Mouse (Mus musculus) heart, postnatal 0 days (tissue): ENCODE data around the gene Rinl. TPM values are rescaled to one million over a fixed set of nuclear protein-coding genes. Genes with fewer than 3 reads are reported as not detected.

ENCODE experiments used
- ATAC-seq: fragments of 200-750 bp; cut with Nextera tagmentation; 2 replicates; pipeline ENCODE4 v1.8.0; 2017; ENCODE audit warnings: low read depth, moderate number of reproducible peaks, moderate library complexity; ENCODE audit not compliant: insufficient read depth
- DNase-seq: peaks from one replicate; pipeline ENCODE4 v3.0.0-alpha.2; 2016; ENCODE audit warnings: low spot score
- H3K27ac ChIP-seq: fragments of 300-500 bp; sonication (generic); 2 replicates; pipeline ENCODE4 v1.5.1; 2014; ENCODE audit warnings: low read depth, mild to moderate bottlenecking
- H3K27me3 ChIP-seq: fragments of 300-500 bp; sonication (generic); 2 replicates; pipeline ENCODE4 v1.6.1; 2014; ENCODE audit warnings: low read length, mixed read lengths; ENCODE audit not compliant: control insufficient read depth, insufficient read depth
- H3K36me3 ChIP-seq: fragments of 300-500 bp; sonication (generic); replicated peaks from 2 replicates; pipeline ENCODE4 v1.6.1; 2014; ENCODE audit warnings: low read length, mixed read lengths; ENCODE audit not compliant: control insufficient read depth, insufficient read depth
- H3K4me1 ChIP-seq: fragments of 300-500 bp; sonication (generic); 2 replicates; pipeline ENCODE4 v1.6.1; 2014; ENCODE audit warnings: antibody characterized with exemption; ENCODE audit not compliant: control insufficient read depth, insufficient read depth
- H3K4me2 ChIP-seq: fragments of 300-500 bp; sonication (generic); 2 replicates; pipeline ENCODE4 v1.6.1; 2014; ENCODE audit warnings: low read depth, mild to moderate bottlenecking, low read length, moderate library complexity
- H3K4me3 ChIP-seq: fragments of 300-500 bp; sonication (generic); 2 replicates; pipeline ENCODE4 v1.5.1; 2014; ENCODE audit warnings: low read depth, low read length
- H3K9ac ChIP-seq: fragments of 300-500 bp; sonication (generic); replicated peaks from 2 replicates; pipeline ENCODE4 v1.6.1; 2014; ENCODE audit warnings: low read depth, low read length, mixed read lengths
- H3K9me3 ChIP-seq: fragments of 300-500 bp; sonication (generic); replicated peaks from 2 replicates; pipeline ENCODE4 v1.6.1; 2016; ENCODE audit warnings: low read length; ENCODE audit not compliant: control insufficient read depth
- CTCF ChIP-seq: IDR thresholded peaks from 2 replicates; pipeline ENCODE4 v1.5.1; 2016; ENCODE audit warnings: antibody characterized with exemption, control low read depth, low read depth
- EP300 ChIP-seq: IDR thresholded peaks from 2 replicates; pipeline ENCODE4 v1.6.1; 2016; ENCODE audit warnings: antibody characterized with exemption, low read depth
- WGBS: fragments of 180-500 bp; shearing (Covaris S2); extraction: QIAGEN DNeasy Blood & Tissue Kit; methylation state at CpG from one replicate; pipeline ENCODE4 v1.1.7; 2014; 5-methylcytosine and 5-hydroxymethylcytosine counted together
- polyA plus RNA-seq: library from polyadenylated mRNA; unstranded; fragments of >200 nt; fragmentation: Nextera tagmentation; extraction: Ambion mirVana; gene quantifications from 2 replicates; pipeline ENCODE4 v1.2.1, GENCODE M21; 2015
- total RNA-seq: library from RNA; depleted of rRNA; stranded (reverse); fragments of >200 nt; gene quantifications from 2 replicates; pipeline ENCODE4 v1.2.3, GENCODE M21; 2014; ENCODE audit warnings: low replicate concordance

Gene Rinl
- total and polyA plus RNA-seq, 2 experiments from 2014 or later: 2.3 to 2.7 TPM

DNA sequence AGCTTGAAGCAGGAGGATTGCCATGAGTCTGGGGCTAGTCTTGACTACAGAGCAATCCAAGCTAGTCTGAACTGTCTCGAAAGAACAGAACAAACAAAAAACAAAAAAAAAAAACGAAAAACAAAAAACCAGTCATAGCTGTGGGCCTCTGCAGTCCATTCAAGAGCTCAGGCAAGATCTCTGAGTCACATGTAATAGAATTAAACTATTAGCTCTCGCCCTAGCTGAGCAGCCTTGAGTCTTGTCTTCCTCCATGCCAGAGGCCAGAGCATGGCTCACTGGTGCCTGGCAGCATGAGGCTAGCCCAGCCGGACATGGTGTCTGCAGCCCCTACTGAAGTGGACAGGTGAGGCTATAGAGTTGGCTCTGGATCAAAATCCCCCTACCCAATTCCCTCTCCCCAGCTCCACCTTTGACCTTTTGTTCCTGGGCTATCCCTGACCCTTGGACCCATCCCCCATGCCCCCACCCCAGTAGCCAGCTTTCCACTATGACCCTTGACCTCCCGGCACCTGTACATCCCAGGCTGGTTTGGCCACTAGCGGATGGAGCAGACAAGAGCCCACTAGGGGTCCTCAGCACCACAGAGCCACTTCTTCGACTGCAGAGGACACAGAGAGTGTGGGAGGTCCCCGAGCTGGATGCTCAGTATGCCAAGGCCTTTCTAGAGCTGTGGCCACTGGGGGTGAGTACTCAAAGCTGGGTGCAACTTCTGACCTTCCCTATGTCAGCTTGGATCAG lies 1.5 kb downstream of the Rinl start:
- H3K4me2 ChIP-seq: no peak overlapping the region
- no peaks in the 10 kb centered on the region; the same call in 1 of the 2 replicates for H3K4me1 ChIP-seq
- H3K4me3 ChIP-seq: no peak overlapping the region
- no peak for TF ChIP-seq EP300
- peak; percentile 46 for TF ChIP-seq CTCF
- H3K27me3 ChIP-seq: no peaks in the 10 kb centered on the region
- DNase-seq (no peak), ATAC-seq (no peak)
- H3K9ac ChIP-seq: no peak overlapping the region
- H3K27ac ChIP-seq: no peak overlapping the region
- WGBS: 60% methylated on average over 8 of the region's 8 CpGs
- H3K36me3 ChIP-seq: peaks cover 16% of the 10 kb centered on the region
- H3K9me3 ChIP-seq: no peaks in the 10 kb centered on the region

DNA sequence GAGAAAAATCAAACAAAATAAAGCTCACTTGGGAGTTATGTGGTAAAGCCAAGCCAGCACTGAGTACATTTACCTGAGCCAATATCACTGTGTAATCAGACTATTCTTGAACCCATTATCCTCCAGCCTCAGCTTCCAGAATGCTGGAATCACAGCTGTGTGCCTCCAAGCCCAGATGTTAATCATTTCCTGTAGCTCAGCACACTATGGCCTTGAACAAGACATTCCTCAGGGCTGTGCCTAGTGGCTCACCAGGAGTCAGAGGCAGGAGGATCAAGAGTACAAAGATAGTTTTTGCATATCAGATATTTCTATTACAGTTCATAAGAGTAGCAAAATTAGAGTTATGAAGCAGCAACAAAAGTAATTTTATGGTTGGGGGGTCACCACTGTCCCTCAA lies 2.9 kb downstream of the Rinl start:
- H3K27ac ChIP-seq: no peak overlapping the region
- no peak for TF ChIP-seq CTCF
- no peak for TF ChIP-seq EP300
- DNase-seq (no peak), ATAC-seq (no peak)
- no peaks in the 10 kb centered on the region for H3K9me3 ChIP-seq
- H3K4me1 ChIP-seq: peaks cover 3% of the 10 kb centered on the region
- H3K4me2 ChIP-seq: no peak overlapping the region
- peaks cover 9% of the 10 kb centered on the region; the same call in 1 of the 2 replicates for H3K36me3 ChIP-seq
- H3K9ac ChIP-seq: no peak overlapping the region
- no peak overlapping the region for H3K4me3 ChIP-seq
- H3K27me3 ChIP-seq: no peaks in the 10 kb centered on the region

DNA sequence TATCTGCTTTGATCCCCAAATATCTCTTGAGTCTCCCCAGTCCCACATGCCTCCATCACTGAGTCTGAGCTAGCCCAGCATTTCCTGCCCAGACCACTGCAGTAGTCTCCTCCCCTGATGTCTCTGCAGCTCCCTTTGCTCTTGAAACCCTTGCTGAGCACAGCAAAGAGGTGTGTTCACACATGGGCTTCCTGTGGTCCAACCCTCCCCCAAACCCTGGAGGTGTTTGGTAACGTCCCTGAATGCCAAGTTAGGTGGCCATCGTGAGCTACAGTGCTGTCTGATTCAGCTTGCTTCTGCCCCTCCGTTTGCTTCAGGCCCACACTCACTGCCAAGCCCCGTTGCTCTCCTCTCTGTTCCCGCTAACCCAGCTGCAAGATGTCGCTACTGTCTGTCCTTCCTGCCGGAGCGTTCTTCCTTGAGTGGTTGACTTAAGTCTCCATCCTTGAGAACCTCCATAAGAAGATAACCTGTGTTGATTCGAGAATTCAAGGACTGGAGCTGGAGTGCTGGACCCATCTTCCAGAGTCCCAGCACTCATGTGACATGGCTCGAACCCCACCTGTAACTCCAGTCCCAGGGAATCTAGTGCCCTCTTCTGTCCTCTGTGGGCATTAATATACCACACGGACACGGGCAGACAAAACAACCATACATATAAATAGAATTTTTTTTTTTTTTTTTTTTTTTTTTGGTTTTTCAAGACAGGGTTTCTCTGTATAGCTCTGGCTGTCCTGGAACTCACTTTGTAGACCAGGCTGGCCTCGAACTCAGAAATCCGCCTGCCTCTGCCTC lies 3.8 kb downstream of the Rinl start:
- DNase-seq (no peak), ATAC-seq (no peak)
- Histone ChIP-seq H3K9ac (no peak overlapping the region), H3K9me3 (no peaks in the 10 kb centered on the region), H3K27ac (no peak overlapping the region), H3K4me3 (no peak overlapping the region), H3K27me3 (no peaks in the 10 kb centered on the region), H3K36me3 (peaks cover 6% of the 10 kb centered on the region; the same call in 1 of the 2 replicates), H3K4me1 (peaks cover 3% of the 10 kb centered on the region), H3K4me2 (no peak overlapping the region)
- WGBS: 60% methylated on average over 13 of the region's 14 CpGs
- TF ChIP-seq CTCF: no peak
- TF ChIP-seq EP300: no peak

DNA sequence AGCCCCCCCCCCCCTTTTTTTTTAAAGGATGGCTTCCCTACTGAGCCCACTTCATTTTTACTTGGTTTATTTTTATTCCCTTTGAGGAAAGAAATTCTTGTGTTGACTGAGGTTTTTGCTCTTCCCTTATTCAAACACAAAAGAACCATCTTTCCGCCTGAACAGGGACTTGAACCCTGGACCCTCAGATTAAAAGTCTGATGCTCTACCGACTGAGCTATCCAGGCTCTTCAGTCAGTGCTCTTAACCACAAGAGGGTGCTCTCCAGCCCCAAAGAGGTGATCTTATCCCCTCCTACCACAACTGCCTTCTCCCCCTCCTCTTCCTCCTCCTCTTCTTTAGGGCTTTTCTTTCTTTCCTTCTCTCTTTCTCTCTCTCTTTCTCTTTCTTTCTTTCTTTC lies 5.1 kb downstream of the Rinl start:
- H3K27ac ChIP-seq: no peak overlapping the region
- DNase-seq (no peak), ATAC-seq (no peak)
- no peak overlapping the region for H3K4me2 ChIP-seq
- no peaks in the 10 kb centered on the region for H3K27me3 ChIP-seq
- TF ChIP-seq CTCF: peak; percentile 35; the same call in 1 of the 2 replicates
- no peak for TF ChIP-seq EP300
- H3K4me3 ChIP-seq: no peak overlapping the region
- H3K9me3 ChIP-seq: no peaks in the 10 kb centered on the region
- no peaks in the 10 kb centered on the region for H3K36me3 ChIP-seq
- no peak overlapping the region for H3K9ac ChIP-seq
- H3K4me1 ChIP-seq: peaks cover 3% of the 10 kb centered on the region; the same call in 1 of the 2 replicates
- 39% methylated on average over 2 of the region's 2 CpGs for WGBS

DNA sequence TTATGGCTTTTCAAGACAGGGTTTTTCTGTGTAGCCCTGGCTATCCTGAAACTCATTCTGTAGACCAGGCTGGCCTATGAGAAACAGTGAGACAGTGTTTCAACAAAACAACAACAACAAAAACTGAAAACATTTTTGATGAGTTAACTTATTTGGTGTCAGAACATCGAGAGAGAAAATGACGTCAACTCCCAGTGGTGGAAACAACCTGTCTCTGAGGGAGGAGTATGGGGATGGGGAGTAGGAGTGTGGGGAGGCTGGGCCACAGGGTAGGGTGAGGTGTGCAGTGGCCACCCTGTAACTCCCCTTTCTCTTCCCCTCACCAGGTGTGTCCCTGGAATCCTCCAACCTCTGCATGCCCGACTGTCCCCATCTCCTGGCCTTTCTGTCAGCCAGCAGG lies 5.7 kb downstream of the Rinl start:
- Histone ChIP-seq H3K36me3 (no peaks in the 10 kb centered on the region), H3K4me1 (peaks cover 3% of the 10 kb centered on the region; the same call in 1 of the 2 replicates), H3K9ac (no peak overlapping the region), H3K27ac (no peak overlapping the region), H3K9me3 (no peaks in the 10 kb centered on the region), H3K27me3 (no peaks in the 10 kb centered on the region), H3K4me3 (no peak overlapping the region), H3K4me2 (no peak overlapping the region)
- 74% methylated on average over 3 of the region's 3 CpGs for WGBS
- DNase-seq (no peak), ATAC-seq (no peak)
- TF ChIP-seq CTCF: no peak
- TF ChIP-seq EP300: no peak
